ENCODE assay signal across 23 mouse cellular contexts in the genomic region with DNA sequence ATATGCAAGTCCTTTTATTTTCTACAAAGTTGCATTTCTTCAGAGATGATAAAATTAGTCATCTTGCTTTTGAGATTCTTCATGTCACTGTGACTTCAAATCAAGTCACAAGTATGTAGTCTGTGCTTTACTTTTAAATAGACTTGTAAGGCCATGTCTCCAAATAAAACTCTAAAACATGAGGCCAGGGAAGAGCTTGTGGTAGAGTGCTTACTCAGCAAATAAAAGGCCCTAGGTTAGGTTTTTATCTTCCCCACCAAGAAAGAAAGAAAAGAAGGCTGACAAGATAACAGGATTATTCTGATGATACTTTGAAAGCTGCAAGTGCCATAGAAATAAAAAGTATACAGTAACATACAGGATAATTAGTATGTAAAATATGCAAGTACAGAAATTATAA.
DNase-seq lines count a peak whose midpoint lies in the region; ATAC-seq and TF ChIP-seq lines count a peak whose summit lies in the region.
"Had no signal": no experiment of that assay in that cellular context is flagged by ENCODE, and none has a peak within 500 bp of the region (broad histone marks: within the 10 kb centered on the region; RNA-seq: fewer than 3 reads in every experiment).

No protein-coding gene starts in this region.

- H3K79me2 ChIP-seq in CH12.LX (replicated peaks; ENCODE audit: control insufficient read depth, extremely low read depth, insufficient read depth, poor library complexity, severe bottlenecking): no peaks in the 10 kb centered on the region
- no peaks in the 10 kb centered on the region for H3K79me2 ChIP-seq in MEL (ENCODE audit: control insufficient read depth, insufficient read depth, low read length, poor library complexity)

- no peak for ATAC-seq in erythroid progenitor cell, adult 5-6 weeks (replicated peaks; ENCODE audit: low FRiP score, poor library complexity, severe bottlenecking)
- ATAC-seq: activated CD4-positive, CD25-positive, alpha-beta regulatory T cell, adult 4 months; CD4-positive, CD25-positive, alpha-beta regulatory T cell, adult 4 months; Patski had no signal

- TF ChIP-seq RAD21 in CH12.LX (IDR thresholded peaks at IDR 0.05; ENCODE audit: low read depth, low read length): no peak
- no peak for TF ChIP-seq RAD21 in MEL (IDR thresholded peaks at IDR 0.05; ENCODE audit: low read depth, low read length)

- H3K27me3 ChIP-seq in CH12.LX (replicated peaks) (no peaks in the 10 kb centered on the region), MEL (ENCODE audit: control insufficient read depth in 1 of 2, insufficient read depth in 2 of 2, low read length in 2 of 2) (peaks cover 6 to 22% of the 10 kb centered on the region in 2 experiments)
- H3K27me3 ChIP-seq: Patski had no signal

- DNase-seq in CH12.LX (ENCODE audit: extremely low read depth): no peak
- DNase-seq in ES-E14 (ENCODE audit: low read depth, low spot score): no peak
- no peak for DNase-seq in MEL (ENCODE audit: low read depth, low spot score)
- DNase-seq in kidney, adult 11 months: no peak
- no peak for DNase-seq in left cerebral cortex, postnatal 10 days (ENCODE audit: extremely low spot score in 1 of 2, low spot score in 2 of 2)
- DNase-seq: adrenal gland, adult 2 months; adrenal gland, adult 8-10 months; adrenal gland, postnatal 10 days; adrenal gland, postnatal 14 days; adrenal gland, postnatal 25 days; adrenal gland, postnatal 36 days; B cell, adult 2 months; cerebellum, adult 11 months; cerebellum, adult 11-12 months; cerebellum, adult 18-20 months; cerebellum, adult 2 months; cerebellum, adult 8-10 months; cerebellum, adult 9-10 months had no signal

- TF ChIP-seq POLR2A in CH12.LX (IDR thresholded peaks at IDR 0.05; ENCODE audit: low read depth, low read length) (no peak), MEL (IDR thresholded peaks at IDR 0.05; ENCODE audit: control insufficient read depth in 1 of 2, insufficient read depth in 1 of 2, low read depth in 1 of 2, low read length in 2 of 2, poor library complexity in 1 of 2) (no peak)

- H3K9me3 ChIP-seq in CH12.LX (replicated peaks; ENCODE audit: low read length) (no peaks in the 10 kb centered on the region), ES-E14 (ENCODE audit: control insufficient read depth, insufficient read depth, low read depth, low read length) (no peaks in the 10 kb centered on the region), MEL (replicated peaks; ENCODE audit: insufficient read depth, low read length) (no peaks in the 10 kb centered on the region)
- H3K9me3 ChIP-seq: G1E had no signal

- no peaks in the 10 kb centered on the region for H3K4me1 ChIP-seq in CH12.LX (ENCODE audit: control insufficient read depth in 1 of 2, insufficient read depth in 2 of 2)
- H3K4me1 ChIP-seq in ES-E14 (ENCODE audit: control insufficient read depth in 2 of 2, insufficient read depth in 2 of 2, low read length in 2 of 2, poor library complexity in 1 of 2): no peaks in the 10 kb centered on the region
- H3K4me1 ChIP-seq in MEL (ENCODE audit: control insufficient read depth in 1 of 2, insufficient read depth in 2 of 2, low read length in 2 of 2): no peaks in the 10 kb centered on the region

- no peak for TF ChIP-seq CTCF in CH12.LX (conservative IDR thresholded peaks at IDR 0.05 in 1 of 2, IDR thresholded peaks at IDR 0.05 in 1 of 2; ENCODE audit: low read depth in 2 of 2, low read length in 2 of 2)
- TF ChIP-seq CTCF in MEL (IDR thresholded peaks at IDR 0.05 in 2 of 3, conservative IDR thresholded peaks at IDR 0.05 in 1 of 3; ENCODE audit: control insufficient read depth in 1 of 3, insufficient read depth in 1 of 3, low read depth in 2 of 3, low read length in 3 of 3, poor library complexity in 1 of 3, severe bottlenecking in 1 of 3): no peak

- H3K9ac ChIP-seq in CH12.LX (ENCODE audit: insufficient read depth, low read depth) (no peak overlapping the region), ES-E14 (ENCODE audit: insufficient read depth, low read depth, low read length, poor library complexity, severe bottlenecking) (no peak overlapping the region), MEL (ENCODE audit: control insufficient read depth, low read depth, low read length, poor library complexity, severe bottlenecking) (no peak overlapping the region)

- H3K36me3 ChIP-seq in CH12.LX (replicated peaks in 1 of 2; ENCODE audit: control insufficient read depth in 1 of 2, insufficient read depth in 1 of 2, low read length in 1 of 2) (peaks cover 0 to 8% of the 10 kb centered on the region in 2 experiments), ES-E14 (ENCODE audit: control insufficient read depth, insufficient read depth, low read length, poor library complexity, severe bottlenecking) (no peaks in the 10 kb centered on the region), MEL (ENCODE audit: control insufficient read depth in 1 of 2, insufficient read depth in 2 of 2, low read length in 2 of 2) (no peaks in the 10 kb centered on the region)
- H3K36me3 ChIP-seq: G1E had no signal

- H3K27ac ChIP-seq in CH12.LX (ENCODE audit: insufficient read depth, low read depth) (no peak overlapping the region), ES-E14 (ENCODE audit: insufficient read depth, low read depth, low read length, poor library complexity, severe bottlenecking) (no peak overlapping the region), MEL (ENCODE audit: control insufficient read depth, low read depth, low read length) (no peak overlapping the region)

- in situ Hi-C loops in CH12.LX (cut with MboI; ENCODE audit: low pct_ligation_motif_present, low pct_unique_long_range_greater_than_20kb, low sequenced_read_pairs): no loop called here
- in situ Hi-C loops in ES-E14 (cut with MboI; ENCODE audit: low sequenced_read_pairs in 2 of 2, unreplicated experiment in 2 of 2): no loop called here

- TF ChIP-seq EP300 in CH12.LX (IDR thresholded peaks at IDR 0.05; ENCODE audit: low read length): no peak
- TF ChIP-seq EP300 in MEL (IDR thresholded peaks at IDR 0.05; ENCODE audit: low read depth in 1 of 2, low read length in 2 of 2): no peak

- no peak overlapping the region for H3K4me3 ChIP-seq in CH12.LX (replicated peaks in 1 of 3; ENCODE audit: low read depth in 2 of 3, low read length in 2 of 3, poor library complexity in 1 of 3)
- no peak overlapping the region for H3K4me3 ChIP-seq in ES-E14 (ENCODE audit: insufficient read depth in 1 of 2, low read depth in 1 of 2, low read length in 2 of 2, poor library complexity in 1 of 2, severe bottlenecking in 1 of 2)
- H3K4me3 ChIP-seq in MEL (ENCODE audit: control insufficient read depth in 1 of 2, insufficient read depth in 1 of 2, low read depth in 2 of 2, low read length in 2 of 2): no peak overlapping the region

- H3K4me2 ChIP-seq in CH12.LX (ENCODE audit: insufficient read depth, low read depth, poor library complexity, severe bottlenecking): no peak overlapping the region

- intact Hi-C loops in left cerebral cortex, postnatal 10 days (cut with DNase I): no loop called here

- dilution Hi-C loops in CH12.LX (cut with MboI; ENCODE audit: extremely low pct_ligation_motif_present, extremely low pct_unique_long_range_greater_than_20kb, low sequenced_read_pairs): no loop called here

TF ChIP-seq in CH12.LX, 34 proteins besides CTCF, POLR2A, EP300 and RAD21:
- peak; percentile 91 for TF ChIP-seq MAFK (IDR thresholded peaks at IDR 0.05; ENCODE audit: insufficient replicate concordance, low read length)
- TF ChIP-seq ELF1 (IDR thresholded peaks at IDR 0.05; ENCODE audit: low read depth, low read length): no peak

TF ChIP-seq in ES-E14, 5 proteins besides CTCF, POLR2A, EP300 and RAD21:
- TF ChIP-seq CHD2 (IDR thresholded peaks at IDR 0.05; ENCODE audit: low read depth, low read length): no peak
- TF ChIP-seq ZC3H11A (IDR thresholded peaks at IDR 0.05; ENCODE audit: borderline replicate concordance, low read depth, low read length): no peak
- TF ChIP-seq MAFK (IDR thresholded peaks at IDR 0.05; ENCODE audit: insufficient read depth, low read depth, low read length): peak; percentile 85

TF ChIP-seq in MEL, 35 proteins besides CTCF, POLR2A, EP300 and RAD21:
- TF ChIP-seq ZC3H11A (IDR thresholded peaks at IDR 0.05; ENCODE audit: low read depth, low read length) (no peak), GABPA (IDR thresholded peaks at IDR 0.05; ENCODE audit: low read depth, low read length) (no peak), TAL1 (IDR thresholded peaks at IDR 0.05; ENCODE audit: low read length) (no peak), ELF1 (IDR thresholded peaks at IDR 0.05; ENCODE audit: low read depth, low read length) (no peak), MYB (IDR thresholded peaks at IDR 0.05; ENCODE audit: low read depth, low read length) (no peak), MAFK (IDR thresholded peaks at IDR 0.05; ENCODE audit: borderline replicate concordance, low read depth, low read length) (peak; percentile 67), MXI1 (IDR thresholded peaks at IDR 0.05; ENCODE audit: low read depth, low read length) (no peak)
TF ChIP-seq in MEL: peak in this region for 1.
